Mouse (Mus musculus) sigmoid colon, adult 10 weeks (tissue): Measurements from ENCODE around the gene Olfr1002. TPM values are rescaled to one million over a fixed set of nuclear protein-coding genes. Genes with fewer than 3 reads are reported as not detected.

Experiments
- polyA plus RNA-seq: library from polyadenylated mRNA; stranded (reverse); fragments of 350-450 nt; fragmentation: Illumina TruSeq; extraction: RNeasy Lipid Tissue Mini Kit (QIAGEN cat#74804); gene quantifications from one replicate; pipeline ENCODE4 v1.2.3, GENCODE M21; 2014; ENCODE audit warnings: low read depth, low replicate concordance

Olfr1002 gene
- polyA plus RNA-seq: not detected

DNA sequence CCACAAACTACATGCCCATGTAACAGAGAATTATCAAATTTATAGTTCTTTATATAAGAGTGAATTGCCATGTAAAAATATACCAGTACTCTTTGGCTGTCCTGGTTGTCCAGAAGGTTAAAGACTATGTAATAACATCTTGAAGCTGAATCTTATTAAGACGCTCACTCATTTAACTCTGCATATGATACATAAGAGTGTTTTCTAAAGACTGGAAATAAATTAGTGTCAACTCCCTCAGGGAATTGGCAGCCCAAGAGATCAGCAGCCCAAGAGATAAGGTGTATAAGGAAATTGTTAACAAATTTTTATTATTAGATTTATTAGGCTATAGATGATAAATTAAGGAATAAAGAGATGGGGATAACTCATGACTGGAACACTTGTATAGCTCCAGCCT lies at the start of gene Olfr1002:
Gene Olfr1002, minus strand, starts transcription at position 101 of the 400 bp plus-strand sequence.

DNA sequence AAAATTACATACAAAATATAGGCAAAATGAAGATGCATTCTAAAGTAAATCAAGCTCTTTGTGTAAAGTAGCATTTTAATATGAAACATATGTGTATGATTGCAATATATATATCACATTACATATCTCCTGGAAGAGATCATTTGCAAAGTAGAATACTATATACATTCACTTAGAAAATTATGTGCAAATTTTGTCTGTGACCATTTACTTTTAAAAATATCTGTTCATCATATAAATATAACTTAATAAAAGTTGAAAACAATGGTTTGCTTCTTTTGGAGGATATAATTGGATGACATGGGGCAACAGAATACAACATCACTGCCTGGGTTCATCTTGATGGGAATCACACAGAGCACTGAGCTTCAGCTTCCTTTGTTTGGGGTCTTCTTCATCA lies 38.6 kb upstream of the Olfr1002 start, which contains the start of gene Olfr1008:
Gene Olfr1008, plus strand, starts transcription at position 301 of the 400 bp plus-strand sequence.

DNA sequence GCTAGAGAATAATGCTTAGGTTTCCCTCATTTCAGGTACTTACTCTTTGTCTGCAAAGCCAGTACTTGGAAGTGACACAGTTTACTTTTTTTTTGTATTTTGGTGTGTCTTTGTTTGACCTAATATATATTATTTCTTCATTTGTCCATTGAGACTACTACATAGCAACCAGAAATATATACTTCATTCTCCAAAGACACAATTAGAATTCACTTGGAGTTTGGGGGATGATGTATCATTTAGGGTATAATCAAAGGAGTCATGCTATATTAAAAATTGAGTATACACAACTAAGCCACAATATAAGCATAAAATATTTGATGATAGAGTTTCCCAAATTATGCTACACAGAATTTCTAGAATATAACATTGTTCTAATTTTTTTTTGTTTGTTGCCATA lies 28.2 kb upstream of the Olfr1002 start, which contains the start of gene Olfr1006:
Gene Olfr1006, minus strand, starts transcription at position 101 of the 400 bp plus-strand sequence.

DNA sequence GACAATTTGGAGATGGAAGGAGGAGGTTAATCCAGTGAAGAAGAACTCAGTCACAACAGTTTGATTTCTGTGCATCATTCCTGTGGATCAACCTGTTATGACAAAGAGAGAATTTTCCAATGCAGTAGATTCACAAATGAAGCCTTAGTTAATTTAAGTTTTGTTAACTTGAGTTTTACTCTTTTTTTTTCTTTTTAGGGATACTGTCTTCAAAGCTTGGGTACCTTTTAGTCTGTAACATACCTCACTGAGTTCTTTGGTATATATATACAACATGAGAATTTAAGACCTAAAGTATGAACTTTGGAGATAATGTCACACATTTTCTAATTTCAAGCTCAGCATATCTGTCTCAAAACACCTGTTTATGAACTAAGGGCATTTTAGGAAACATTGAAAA lies 13.9 kb upstream of the Olfr1002 start, which contains the start of gene Olfr154:
Gene Olfr154, minus strand, starts transcription at position 101 of the 400 bp plus-strand sequence.

DNA sequence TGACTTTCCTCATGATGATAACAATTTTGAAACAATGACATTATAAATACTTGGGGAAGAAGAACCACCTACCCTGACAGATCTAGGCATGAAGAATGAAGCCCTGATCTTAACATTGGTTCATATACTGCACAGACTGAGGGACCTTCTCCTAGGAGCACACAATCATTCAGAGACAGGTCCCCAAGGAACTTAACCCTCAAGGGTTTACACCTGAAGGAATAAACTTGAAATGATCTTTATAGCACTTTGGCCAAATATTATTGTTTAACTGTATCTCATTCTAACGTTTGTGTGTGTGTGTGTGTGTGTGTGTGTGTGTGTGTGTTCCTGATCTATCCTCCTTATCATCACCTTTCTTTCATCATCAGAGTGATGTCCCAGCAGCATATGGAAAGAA lies 38.7 kb downstream of the Olfr1002 start, which contains the start of gene Olfr1000:
Gene Olfr1000, minus strand, starts transcription at position 101 of the 400 bp plus-strand sequence.

Other genes starting within 250 kb of the Olfr1002 start
- not detected for gene Olfr992, start 241.2 kb downstream of the Olfr1002 start, polyA plus RNA-seq
- gene Olfr993, start 235.8 kb downstream of the Olfr1002 start, polyA plus RNA-seq: not detected
- gene Olfr994, start 214.3 kb downstream of the Olfr1002 start, polyA plus RNA-seq: not detected
- not detected for gene Olfr995, start 207.1 kb downstream of the Olfr1002 start, polyA plus RNA-seq
- not detected for gene 4833423E24Rik, start 131.7 kb downstream of the Olfr1002 start, polyA plus RNA-seq
- not detected for gene Olfr996, start 71.5 kb downstream of the Olfr1002 start, polyA plus RNA-seq
- not detected for gene Olfr998, start 61.8 kb downstream of the Olfr1002 start, polyA plus RNA-seq
- not detected for gene Olfr1000, start 38.8 kb downstream of the Olfr1002 start, polyA plus RNA-seq
- gene Olfr154, start 13.8 kb upstream of the Olfr1002 start, polyA plus RNA-seq: not detected
- gene Olfr1006, start 28.1 kb upstream of the Olfr1002 start, polyA plus RNA-seq: not detected
- gene Olfr1008, start 38.7 kb upstream of the Olfr1002 start, polyA plus RNA-seq: not detected
- not detected for gene Olfr1009, start 64.7 kb upstream of the Olfr1002 start, polyA plus RNA-seq
- gene Olfr1012, start 112.1 kb upstream of the Olfr1002 start, polyA plus RNA-seq: not detected
- gene Olfr1013, start 116.4 kb upstream of the Olfr1002 start, polyA plus RNA-seq: not detected
- gene Olfr1014, start 122.0 kb upstream of the Olfr1002 start, polyA plus RNA-seq: not detected
- not detected for gene Olfr1015, start 131.3 kb upstream of the Olfr1002 start, polyA plus RNA-seq
- not detected for gene Olfr1016, start 151.8 kb upstream of the Olfr1002 start, polyA plus RNA-seq
- not detected for gene Olfr1018, start 167.8 kb upstream of the Olfr1002 start, polyA plus RNA-seq
- gene Olfr1019, start 194.8 kb upstream of the Olfr1002 start, polyA plus RNA-seq: not detected
- not detected for gene Olfr1020, start 196.3 kb upstream of the Olfr1002 start, polyA plus RNA-seq
- gene Olfr1022, start 217.9 kb upstream of the Olfr1002 start, polyA plus RNA-seq: not detected
- not detected for gene Olfr1023, start 234.9 kb upstream of the Olfr1002 start, polyA plus RNA-seq